Mouse (Mus musculus): ENCODE data around the gene Rbm44.

Rbm44 gene

DNA sequence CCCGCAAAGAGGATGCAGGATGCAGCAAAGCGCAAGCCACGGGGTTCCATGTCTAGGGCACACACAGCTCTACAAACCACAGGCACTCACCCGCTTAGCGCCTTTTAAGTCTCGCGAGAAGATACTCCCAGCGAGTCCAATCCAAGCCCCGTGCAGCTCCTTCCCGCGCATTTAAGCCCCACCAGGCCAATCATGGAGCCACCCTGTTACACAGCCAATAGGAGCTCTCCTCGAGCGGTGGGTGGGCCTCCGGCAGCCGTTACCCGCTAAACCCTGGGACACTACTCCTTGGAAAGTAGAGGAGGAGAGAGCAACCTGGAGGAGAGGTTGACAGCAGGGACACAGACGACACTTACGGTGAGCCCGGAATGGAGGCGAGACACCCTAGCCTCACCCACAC is at the start of gene Rbm44:
Gene Rbm44 (plus strand): TSS at position 277 of the 400 bp plus-strand sequence.
- no peak for ATAC-seq (ENCODE audit: insufficient number of reproducible peaks, low FRiP score, low TSS enrichment)

GRCm38 (mm10) chr1:91095258-91095657 is 49.6 kb upstream of the Rbm44 start:
- ATAC-seq (ENCODE audit: insufficient number of reproducible peaks, low FRiP score, low TSS enrichment) = no peak

- no peak for ATAC-seq (ENCODE audit: insufficient number of reproducible peaks, low FRiP score, low TSS enrichment)
These were observed 49.0 kb upstream of the Rbm44 start for GRCm38 (mm10) chr1:91095853-91096252.

- no peak for ATAC-seq (ENCODE audit: insufficient number of reproducible peaks, low FRiP score, low TSS enrichment)
These were observed 48.4 kb upstream of the Rbm44 start for GRCm38 (mm10) chr1:91096490-91096889.

- ATAC-seq (ENCODE audit: insufficient number of reproducible peaks, low FRiP score, low TSS enrichment) = no peak
These were observed 47.5 kb upstream of the Rbm44 start for GRCm38 (mm10) chr1:91097283-91097834.

GRCm38 (mm10) chr1:91098887-91099286 is 46.0 kb upstream of the Rbm44 start:
- ATAC-seq (ENCODE audit: insufficient number of reproducible peaks, low FRiP score, low TSS enrichment) = no peak

- no peak for ATAC-seq (ENCODE audit: insufficient number of reproducible peaks, low FRiP score, low TSS enrichment)
These were observed 43.0 kb upstream of the Rbm44 start for GRCm38 (mm10) chr1:91101709-91102440.

DNA sequence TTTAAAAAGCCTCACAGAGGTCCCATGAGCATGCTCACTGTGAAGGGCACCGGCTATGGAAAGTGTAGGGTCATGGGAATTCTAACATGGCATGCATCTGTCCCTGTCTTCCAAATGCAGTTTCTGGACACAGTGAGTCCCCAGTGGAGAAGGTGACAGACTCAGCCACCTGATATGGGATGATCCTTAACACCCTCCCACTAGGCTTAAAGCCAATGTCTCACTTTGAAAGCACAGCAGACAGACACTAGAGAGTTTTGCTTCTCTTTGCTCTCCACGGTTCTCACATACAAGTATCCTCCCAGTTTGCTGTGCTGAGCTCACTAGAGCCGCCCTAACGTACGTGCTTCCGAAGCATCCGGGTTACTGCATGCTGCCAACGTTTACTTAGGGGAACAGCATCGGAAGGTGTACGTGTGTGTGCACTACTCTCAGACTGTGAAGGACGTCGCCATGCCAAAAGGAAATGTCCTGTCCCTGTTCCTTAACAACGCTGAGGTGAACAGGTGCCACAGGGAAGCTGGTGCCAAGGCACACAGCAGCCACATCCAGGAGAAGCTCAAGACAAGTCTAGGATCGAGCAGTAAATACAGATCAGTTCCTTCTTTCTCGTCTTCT is 41.4 kb upstream of the Rbm44 start:
- ATAC-seq (ENCODE audit: insufficient number of reproducible peaks, low FRiP score, low TSS enrichment) = no peak

DNA sequence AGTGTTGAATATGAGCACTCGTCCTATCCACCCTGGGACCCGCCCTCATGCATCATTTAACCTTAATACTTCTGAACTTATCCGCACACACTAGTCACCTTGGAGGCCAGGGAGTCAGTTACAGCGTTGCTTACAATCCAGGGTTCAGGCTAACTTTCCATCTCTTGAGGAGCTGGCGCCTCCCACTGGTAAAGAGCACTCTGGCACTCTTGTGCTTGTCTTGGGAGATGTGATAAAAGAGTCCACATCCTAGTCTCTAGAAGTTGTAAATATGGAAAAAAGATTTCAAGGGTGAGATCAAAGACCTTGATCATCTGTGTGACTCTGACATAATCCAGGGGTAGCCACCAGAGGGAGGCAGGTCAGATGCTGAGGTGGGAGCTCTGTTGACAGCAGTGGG is 37.3 kb upstream of the Rbm44 start:
- ATAC-seq (ENCODE audit: insufficient number of reproducible peaks, low FRiP score, low TSS enrichment) = no peak

DNA sequence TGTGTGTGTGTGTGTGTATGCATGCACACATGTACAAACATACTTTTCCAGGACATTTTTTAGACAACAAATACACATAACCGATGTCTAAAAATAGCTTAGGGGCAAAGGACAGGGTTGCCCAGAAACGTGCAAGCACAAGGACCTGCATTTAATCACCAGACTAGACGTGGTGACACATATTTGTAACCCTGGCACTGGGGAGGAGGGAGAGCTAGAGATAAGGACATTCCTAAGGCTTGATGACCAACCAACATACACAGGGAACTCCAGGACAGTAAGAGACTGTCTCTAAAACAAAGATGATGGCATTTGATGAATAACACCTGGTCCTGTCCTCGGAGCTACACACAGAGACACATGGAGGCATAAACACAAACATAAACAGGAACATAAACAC is 35.6 kb upstream of the Rbm44 start:
- no peak for ATAC-seq (ENCODE audit: insufficient number of reproducible peaks, low FRiP score, low TSS enrichment)

- ATAC-seq (ENCODE audit: insufficient number of reproducible peaks, low FRiP score, low TSS enrichment) = no peak
These were observed 32.7 kb upstream of the Rbm44 start for GRCm38 (mm10) chr1:91112171-91112570.

DNA sequence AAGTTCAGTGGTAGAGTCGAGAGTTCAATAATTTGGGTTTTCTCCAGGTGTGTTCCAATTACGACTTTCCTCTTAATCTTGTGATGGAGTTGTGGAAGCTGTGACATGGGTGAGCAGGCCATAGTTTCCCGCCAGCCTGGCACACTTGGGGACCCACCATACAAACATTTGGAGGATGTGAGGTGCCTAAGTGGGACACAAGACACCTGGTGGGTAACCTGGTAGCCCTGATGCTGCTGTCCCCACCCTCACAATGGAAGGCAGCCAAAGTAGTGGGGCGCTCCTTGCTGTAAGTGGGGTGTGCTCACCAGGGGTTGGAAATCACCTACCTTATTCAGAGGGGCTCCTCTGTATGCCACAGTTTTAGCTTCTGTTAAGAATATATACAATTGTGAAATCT is 32.3 kb upstream of the Rbm44 start:
- ATAC-seq (ENCODE audit: insufficient number of reproducible peaks, low FRiP score, low TSS enrichment) = no peak

DNA sequence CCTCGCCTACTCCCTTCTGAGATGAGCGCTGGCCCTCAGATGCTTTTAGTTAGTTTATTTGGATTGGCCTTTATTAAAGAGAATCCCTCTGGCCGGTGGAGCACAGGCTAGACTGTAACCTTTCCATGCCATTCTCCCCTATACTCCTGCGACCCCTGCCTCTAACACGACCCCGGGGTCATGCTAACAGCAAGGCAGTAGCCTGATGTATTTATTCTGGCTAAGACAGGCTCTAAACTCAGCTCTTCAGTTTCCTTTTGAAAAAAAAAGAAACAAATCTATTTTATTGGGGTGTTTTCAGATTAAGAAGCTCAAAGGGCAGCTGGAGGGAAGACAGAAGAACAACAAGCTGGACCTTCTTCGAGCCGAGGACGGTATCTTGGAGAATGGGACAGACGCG is 22.8 kb upstream of the Rbm44 start:
- ATAC-seq (ENCODE audit: insufficient number of reproducible peaks, low FRiP score, low TSS enrichment) = no peak

DNA sequence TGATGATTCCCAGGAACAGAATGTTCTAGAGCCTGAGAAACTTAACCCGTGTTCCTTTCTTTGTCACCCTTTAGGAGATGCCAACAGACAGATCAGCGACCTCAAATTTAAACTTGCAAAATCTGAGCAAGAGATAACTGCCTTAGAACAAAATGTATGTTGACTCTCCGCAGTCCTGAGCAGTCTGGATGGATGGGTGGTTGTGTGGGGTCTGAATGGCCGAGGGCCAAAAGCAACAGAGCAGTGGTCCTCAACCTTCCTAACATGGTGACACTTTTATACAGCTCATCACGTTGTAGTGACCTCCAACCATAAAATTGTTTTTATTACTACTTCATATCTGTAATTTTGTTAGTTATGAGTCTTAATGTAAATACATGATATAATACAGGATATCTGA is 21.9 kb upstream of the Rbm44 start:
- ATAC-seq (ENCODE audit: insufficient number of reproducible peaks, low FRiP score, low TSS enrichment) = no peak

GRCm38 (mm10) chr1:91123466-91123865 is 21.4 kb upstream of the Rbm44 start:
- ATAC-seq (ENCODE audit: insufficient number of reproducible peaks, low FRiP score, low TSS enrichment) = no peak

GRCm38 (mm10) chr1:91128849-91129248 is 16.0 kb upstream of the Rbm44 start:
- ATAC-seq (ENCODE audit: insufficient number of reproducible peaks, low FRiP score, low TSS enrichment) = no peak

DNA sequence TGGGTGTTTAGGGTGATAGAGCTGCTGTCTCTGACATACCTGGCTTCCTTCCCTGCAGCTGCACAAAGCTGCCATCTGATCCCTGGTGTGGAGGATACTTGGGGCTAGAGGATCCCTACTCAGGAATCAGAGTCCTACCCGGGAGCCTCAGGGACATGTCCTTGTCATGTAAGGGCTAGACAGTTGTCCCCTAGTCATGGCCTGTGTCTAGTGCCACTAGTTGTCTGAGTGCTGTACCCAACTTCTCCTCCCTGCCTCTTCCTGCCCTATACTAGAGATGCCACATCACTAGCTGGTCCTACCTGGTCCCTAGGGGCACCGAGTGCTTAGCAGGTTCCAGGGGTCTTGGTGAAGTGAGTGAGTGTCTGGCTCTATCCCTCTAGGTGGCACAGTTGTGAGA is 7.9 kb upstream of the Rbm44 start:
- ATAC-seq (ENCODE audit: insufficient number of reproducible peaks, low FRiP score, low TSS enrichment) = no peak

DNA sequence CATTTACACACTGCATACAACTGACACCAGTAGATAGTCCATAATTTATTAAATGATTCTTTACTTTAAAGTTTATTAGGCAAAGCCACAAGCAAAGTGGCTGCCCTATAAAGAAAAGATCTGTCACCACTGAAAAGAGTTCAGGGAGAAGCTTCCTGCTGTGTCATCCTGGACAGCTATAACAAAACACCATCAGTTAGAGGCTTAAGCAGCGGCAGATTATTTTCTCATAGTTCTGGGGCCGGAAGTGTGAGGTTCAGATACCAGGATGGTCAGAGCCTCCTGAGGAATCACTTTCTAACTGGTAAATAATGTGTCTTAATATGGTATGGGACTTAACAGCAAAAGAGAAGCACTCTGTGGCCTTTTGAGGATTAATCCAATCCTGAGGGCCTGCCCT is 6.6 kb downstream of the Rbm44 start:
- no peak for ATAC-seq (ENCODE audit: insufficient number of reproducible peaks, low FRiP score, low TSS enrichment)

GRCm38 (mm10) chr1:91166798-91167197 is 21.9 kb downstream of the Rbm44 start:
- no peak for ATAC-seq (ENCODE audit: insufficient number of reproducible peaks, low FRiP score, low TSS enrichment)

DNA sequence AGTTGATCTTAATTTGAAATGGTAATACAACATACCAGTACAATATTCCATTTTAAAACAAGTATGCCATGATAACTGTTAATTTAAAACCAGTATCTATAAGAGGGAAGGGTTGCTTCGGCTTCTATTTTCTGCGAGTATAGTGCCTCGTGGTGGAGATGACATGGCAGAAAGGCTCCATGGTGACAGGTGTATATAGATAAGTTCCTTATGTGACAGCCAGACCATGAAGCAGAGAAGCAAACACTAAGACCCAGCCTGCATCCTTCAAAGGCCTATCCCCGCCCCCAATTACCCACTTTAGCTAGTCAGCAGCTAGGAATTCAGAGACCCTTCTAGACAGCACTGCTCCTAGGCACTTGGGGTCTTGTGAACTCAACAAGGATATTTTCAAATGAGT is 24.3 kb downstream of the Rbm44 start:
- no peak for ATAC-seq (ENCODE audit: insufficient number of reproducible peaks, low FRiP score, low TSS enrichment)

DNA sequence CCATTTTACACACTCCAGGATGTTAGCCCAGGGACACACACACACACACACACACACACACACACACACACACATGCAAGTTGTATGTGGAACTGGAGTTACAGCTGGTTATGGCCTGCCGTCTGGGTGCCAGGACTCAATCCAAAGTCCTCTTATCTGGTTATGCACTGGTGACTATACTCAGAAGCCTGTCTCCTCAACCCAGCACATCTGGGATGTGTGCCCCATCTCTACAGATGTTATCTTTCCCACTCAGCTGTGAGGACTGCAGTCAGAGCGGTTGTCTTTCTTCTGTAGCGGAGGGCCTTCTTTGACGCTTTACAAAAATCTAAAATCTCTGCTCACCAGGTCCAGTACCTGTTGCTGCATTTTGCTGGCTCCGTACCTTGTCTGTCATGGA is 29.9 kb downstream of the Rbm44 start:
- ATAC-seq (ENCODE audit: insufficient number of reproducible peaks, low FRiP score, low TSS enrichment) = no peak

DNA sequence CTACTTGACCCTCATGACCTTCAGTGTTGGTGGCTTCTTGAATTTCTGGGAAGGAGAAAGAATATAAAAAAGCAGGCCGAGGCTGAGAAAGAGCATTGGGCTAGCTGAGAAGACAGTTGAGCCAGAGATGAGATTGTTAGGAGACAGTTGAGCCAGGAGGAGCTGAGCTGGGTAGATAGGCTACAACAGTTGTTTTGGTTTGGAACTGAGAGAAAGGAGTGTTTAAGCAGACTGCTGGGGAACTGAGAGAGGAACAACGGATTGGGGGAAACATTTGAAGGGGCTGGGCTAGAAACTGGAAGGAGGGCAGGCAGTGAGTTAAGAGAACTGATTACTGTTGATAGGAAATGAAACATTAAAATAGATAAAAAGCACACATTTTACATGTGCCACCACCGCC is 31.1 kb downstream of the Rbm44 start:
- ATAC-seq (ENCODE audit: insufficient number of reproducible peaks, low FRiP score, low TSS enrichment) = no peak
